Mouse (Mus musculus): ENCODE measurements around the gene Smpd4. TPM values are rescaled to one million over a fixed set of nuclear protein-coding genes. Genes with fewer than 3 reads are reported as not detected.

The Smpd4 gene
- polyA plus RNA-seq, 2 experiments from 2014 or later: 13.3 to 34.7 TPM

Other genes starting within 250 kb of the Smpd4 start
- gene Snap29, start 213.4 kb upstream of the Smpd4 start, polyA plus RNA-seq (2017; shearing (Covaris generic)): 10 to 100 TPM; 10.5 to 22.1 TPM
- 10 to 100 TPM; 56.9 to 57.5 TPM for gene Pi4ka, start 213.0 kb upstream of the Smpd4 start, polyA plus RNA-seq (2017; shearing (Covaris generic))
- gene Crkl, start 167.4 kb upstream of the Smpd4 start, polyA plus RNA-seq (2017; shearing (Covaris generic)): 10 to 100 TPM; 20.2 to 24.2 TPM
- under 1 TPM in 1 of 2 experiments, not detected in 1; 0.27 TPM for gene Aifm3, start 129.7 kb upstream of the Smpd4 start, polyA plus RNA-seq (2017; shearing (Covaris generic))
- gene Lztr1, start 110.7 kb upstream of the Smpd4 start, polyA plus RNA-seq (2017; shearing (Covaris generic)): 10 to 100 TPM; 53.9 to 68.8 TPM
- gene Thap7, start 88.2 kb upstream of the Smpd4 start, polyA plus RNA-seq (2017; shearing (Covaris generic)): 10 to 100 TPM; 66.1 to 98.7 TPM
- not detected for gene Lrrc74b, start 58.1 kb upstream of the Smpd4 start, polyA plus RNA-seq (2017; shearing (Covaris generic))
- gene P2rx6, start 57.5 kb upstream of the Smpd4 start, polyA plus RNA-seq (2017; shearing (Covaris generic)): not detected
- gene Slc7a4, start 36.1 kb upstream of the Smpd4 start, polyA plus RNA-seq (2017; shearing (Covaris generic)): 1 to 10 TPM; 2.3 to 4.3 TPM
- gene Ccdc74a, start 27.1 kb downstream of the Smpd4 start, polyA plus RNA-seq (2017; shearing (Covaris generic)): 1 to 10 TPM in 1 of 2 experiments, under 1 TPM in 1; 0.52 to 1.2 TPM
- 100 to 1,000 TPM in 1 of 2 experiments, 10 to 100 TPM in 1; 67.1 to 128 TPM for gene Med15, start 113.5 kb downstream of the Smpd4 start, polyA plus RNA-seq (2017; shearing (Covaris generic))
- gene Klhl22, start 140.3 kb downstream of the Smpd4 start, polyA plus RNA-seq (2017; shearing (Covaris generic)): 10 to 100 TPM; 15.6 to 30.9 TPM
- not detected for gene Scarf2, start 177.9 kb downstream of the Smpd4 start, polyA plus RNA-seq (2017; shearing (Covaris generic))
- gene B830017H08Rik, start 213.8 kb downstream of the Smpd4 start, polyA plus RNA-seq (2017; shearing (Covaris generic)): not detected
- gene Car15, start 219.0 kb downstream of the Smpd4 start, polyA plus RNA-seq (2017; shearing (Covaris generic)): 1 to 10 TPM; 4.1 to 5.2 TPM

Measured in CD4-positive, CD25-positive, alpha-beta regulatory T cell, adult 4 months (primary cell).